Mouse (Mus musculus): Measurements from ENCODE around the gene E2f6. TPM values are rescaled to one million over a fixed set of nuclear protein-coding genes. Genes with fewer than 3 reads are reported as not detected.

Gene E2f6
- polyA plus RNA-seq (2015; fragmentation: Nextera tagmentation; extraction: Ambion mirVana) = 40.5 and 43.8 TPM in 2 replicates

GRCm38 (mm10) chr12:16810525-16811431 is at the start of gene E2f6:
TSS of gene E2f6 (plus strand) at chr12:16810963.
- peak within 1 kb of the TSS; percentile 72 for H3K27ac ChIP-seq
- H3K4me3 ChIP-seq = peak within 1 kb of the TSS; percentile 84
- H3K9ac ChIP-seq = peak within 1 kb of the TSS; percentile 78
- H3K36me3 ChIP-seq = peaks cover 3% of the 10 kb centered on the region; the same call in 1 of the 2 replicates
- peaks cover 17% of the 10 kb centered on the region for H3K4me1 ChIP-seq (replicated peaks)
- no peaks in the 10 kb centered on the region for H3K9me3 ChIP-seq (replicated peaks)
- peaks cover 28% of the 10 kb centered on the region for H3K27me3 ChIP-seq
- peak within 1 kb of the TSS; percentile 97 for H3K4me2 ChIP-seq
- 5% methylated on average over 80 of the region's 81 CpGs for WGBS
- ATAC-seq (replicated peaks; ENCODE audit: insufficient number of reproducible peaks, insufficient read depth, low FRiP score, low read depth) = peak; percentile 76

GRCm38 (mm10) chr12:16761461-16761860 is 49.3 kb upstream of the E2f6 start:
- 97% methylated on average over 3 of the region's 3 CpGs for WGBS
- Histone ChIP-seq H3K9ac (no peak overlapping the region), H3K4me3 (no peak overlapping the region), H3K4me1 (replicated peaks) (peaks cover 4% of the 10 kb centered on the region), H3K36me3 (no peaks in the 10 kb centered on the region), H3K27me3 (no peaks in the 10 kb centered on the region), H3K9me3 (replicated peaks) (no peaks in the 10 kb centered on the region), H3K4me2 (no peak overlapping the region), H3K27ac (no peak overlapping the region)
- ATAC-seq (replicated peaks; ENCODE audit: insufficient number of reproducible peaks, insufficient read depth, low FRiP score, low read depth) = no peak

GRCm38 (mm10) chr12:16763649-16764422 is 46.9 kb upstream of the E2f6 start:
- 76% methylated on average over 4 of the region's 4 CpGs for WGBS
- no peaks in the 10 kb centered on the region for H3K27me3 ChIP-seq

GRCm38 (mm10) chr12:16764776-16765445 is 45.9 kb upstream of the E2f6 start:
- Histone ChIP-seq H3K27me3 (no peaks in the 10 kb centered on the region), H3K27ac (no peak overlapping the region), H3K9ac (no peak overlapping the region), H3K9me3 (replicated peaks) (no peaks in the 10 kb centered on the region), H3K4me1 (replicated peaks) (peaks cover 6% of the 10 kb centered on the region), H3K4me2 (no peak overlapping the region), H3K4me3 (no peak overlapping the region), H3K36me3 (no peaks in the 10 kb centered on the region)
- peak; percentile 27; the same call in 1 of the 2 replicates for ATAC-seq (replicated peaks; ENCODE audit: insufficient number of reproducible peaks, insufficient read depth, low FRiP score, low read depth)
- WGBS = 46% methylated on average over 12 of the region's 12 CpGs

More at GRCm38 (mm10) chr12:16763649-16764422, 46.9 kb upstream of the E2f6 start:
- Histone ChIP-seq H3K36me3 (no peaks in the 10 kb centered on the region), H3K9ac (no peak overlapping the region), H3K9me3 (replicated peaks) (no peaks in the 10 kb centered on the region), H3K27ac (no peak overlapping the region), H3K4me2 (no peak overlapping the region), H3K4me1 (replicated peaks) (peaks cover 6% of the 10 kb centered on the region), H3K4me3 (no peak overlapping the region)
- ATAC-seq (replicated peaks; ENCODE audit: insufficient number of reproducible peaks, insufficient read depth, low FRiP score, low read depth) = no peak

- Histone ChIP-seq H3K27me3 (no peaks in the 10 kb centered on the region), H3K4me3 (no peak overlapping the region)
- ATAC-seq (replicated peaks; ENCODE audit: insufficient number of reproducible peaks, insufficient read depth, low FRiP score, low read depth) = no peak
These were observed 42.5 kb upstream of the E2f6 start for GRCm38 (mm10) chr12:16768251-16768650.

GRCm38 (mm10) chr12:16768711-16769110 is 42.1 kb upstream of the E2f6 start:
- H3K9ac ChIP-seq = no peak overlapping the region
- H3K4me3 ChIP-seq = no peak overlapping the region
- no peak overlapping the region for H3K27ac ChIP-seq
- 65% methylated on average over 2 of the region's 2 CpGs for WGBS
- no peaks in the 10 kb centered on the region for H3K27me3 ChIP-seq
- H3K9me3 ChIP-seq (replicated peaks) = no peaks in the 10 kb centered on the region
- H3K36me3 ChIP-seq = no peaks in the 10 kb centered on the region
- H3K4me2 ChIP-seq = no peak overlapping the region
- ATAC-seq (replicated peaks; ENCODE audit: insufficient number of reproducible peaks, insufficient read depth, low FRiP score, low read depth) = no peak
- 0 out of 2 replicates have a peak, but pooled peaks cover 2% of the 10 kb centered on the region for H3K4me1 ChIP-seq (replicated peaks)

More at GRCm38 (mm10) chr12:16768251-16768650, 42.5 kb upstream of the E2f6 start:
- no peaks in the 10 kb centered on the region for H3K9me3 ChIP-seq (replicated peaks)
- no peak overlapping the region for H3K9ac ChIP-seq
- H3K4me1 ChIP-seq (replicated peaks) = 0 out of 2 replicates have a peak, but pooled peaks cover 2% of the 10 kb centered on the region
- no peaks in the 10 kb centered on the region for H3K36me3 ChIP-seq
- H3K27ac ChIP-seq = no peak overlapping the region
- H3K4me2 ChIP-seq = no peak overlapping the region
- 24% methylated on average over 3 of the region's 3 CpGs for WGBS

- Histone ChIP-seq H3K9ac (no peak overlapping the region), H3K4me3 (no peak overlapping the region), H3K4me2 (no peak overlapping the region), H3K36me3 (no peaks in the 10 kb centered on the region), H3K27me3 (no peaks in the 10 kb centered on the region), H3K9me3 (replicated peaks) (no peaks in the 10 kb centered on the region), H3K4me1 (replicated peaks) (0 out of 2 replicates have a peak, but pooled peaks cover 2% of the 10 kb centered on the region), H3K27ac (no peak overlapping the region)
- 79% methylated on average over 6 of the region's 6 CpGs for WGBS
- ATAC-seq (replicated peaks; ENCODE audit: insufficient number of reproducible peaks, insufficient read depth, low FRiP score, low read depth) = no peak
These were observed 41.1 kb upstream of the E2f6 start for GRCm38 (mm10) chr12:16769601-16770165.

- Histone ChIP-seq H3K27me3 (no peaks in the 10 kb centered on the region), H3K36me3 (no peaks in the 10 kb centered on the region), H3K27ac (no peak overlapping the region), H3K4me3 (no peak overlapping the region), H3K9ac (no peak overlapping the region), H3K4me1 (replicated peaks) (no peaks in the 10 kb centered on the region), H3K4me2 (no peak overlapping the region), H3K9me3 (replicated peaks) (no peaks in the 10 kb centered on the region)
- WGBS = 87% methylated on average over 4 of the region's 4 CpGs
- ATAC-seq (replicated peaks; ENCODE audit: insufficient number of reproducible peaks, insufficient read depth, low FRiP score, low read depth) = no peak
These were observed 36.2 kb upstream of the E2f6 start for GRCm38 (mm10) chr12:16774605-16775004.

- WGBS = 46% methylated on average over 3 of the region's 3 CpGs
- no peak for ATAC-seq (replicated peaks; ENCODE audit: insufficient number of reproducible peaks, insufficient read depth, low FRiP score, low read depth)
These were observed 35.4 kb upstream of the E2f6 start for GRCm38 (mm10) chr12:16775351-16775750.

GRCm38 (mm10) chr12:16778523-16778922 is 32.2 kb upstream of the E2f6 start:
- Histone ChIP-seq H3K4me3 (no peak overlapping the region), H3K4me2 (no peak overlapping the region), H3K9ac (no peak overlapping the region), H3K27me3 (no peaks in the 10 kb centered on the region), H3K4me1 (replicated peaks) (no peaks in the 10 kb centered on the region), H3K9me3 (replicated peaks) (no peaks in the 10 kb centered on the region), H3K27ac (no peak overlapping the region), H3K36me3 (no peaks in the 10 kb centered on the region)
- no peak for ATAC-seq (replicated peaks; ENCODE audit: insufficient number of reproducible peaks, insufficient read depth, low FRiP score, low read depth)
- WGBS = 75% methylated on average over 5 of the region's 5 CpGs

More at GRCm38 (mm10) chr12:16775351-16775750, 35.4 kb upstream of the E2f6 start:
- H3K4me1 ChIP-seq (replicated peaks) = no peaks in the 10 kb centered on the region
- H3K9ac ChIP-seq = no peak overlapping the region
- H3K27ac ChIP-seq = no peak overlapping the region
- no peak overlapping the region for H3K4me3 ChIP-seq
- H3K4me2 ChIP-seq = no peak overlapping the region
- H3K9me3 ChIP-seq (replicated peaks) = no peaks in the 10 kb centered on the region
- H3K36me3 ChIP-seq = no peaks in the 10 kb centered on the region
- no peaks in the 10 kb centered on the region for H3K27me3 ChIP-seq
